Mouse (Mus musculus) intestine, embryonic 14.5 days (tissue): ENCODE results near the gene Oas2. TPM values are rescaled to one million over a fixed set of nuclear protein-coding genes. Genes with fewer than 3 reads are reported as not detected.
"Not testable (repeated sequence)": the region's sequence is repeated elsewhere in the genome, so short reads cannot be mapped to it uniquely, and the experiment has no call there.

Experiments
- ATAC-seq: fragments of 200-750 bp; cut with Nextera tagmentation; replicated peaks from 2 replicates; pipeline ENCODE4 v1.8.0; 2017; ENCODE audit warnings: low read depth, moderate number of reproducible peaks, moderate TSS enrichment, moderate library complexity; ENCODE audit not compliant: low FRiP score, low TSS enrichment
- DNase-seq: peaks from one replicate; pipeline ENCODE4 v3.0.0-alpha.2; 2018; ENCODE audit warnings: low spot score
- H3K27ac ChIP-seq: fragments of 300-500 bp; sonication (generic); 2 replicates; pipeline ENCODE4 v1.5.1; 2014; ENCODE audit warnings: low read depth, mild to moderate bottlenecking, control low read depth
- H3K27me3 ChIP-seq: fragments of 300-500 bp; sonication (generic); replicated peaks from 2 replicates; pipeline ENCODE4 v1.6.1; 2014; ENCODE audit warnings: low read length, control low read depth; ENCODE audit not compliant: control insufficient read depth, insufficient read depth
- H3K36me3 ChIP-seq: fragments of 300-500 bp; sonication (generic); 2 replicates; pipeline ENCODE4 v1.6.1; 2014; ENCODE audit warnings: low read length, control low read depth; ENCODE audit not compliant: control insufficient read depth, insufficient read depth
- H3K4me1 ChIP-seq: fragments of 300-500 bp; sonication (generic); replicated peaks from 2 replicates; pipeline ENCODE4 v1.6.1; 2014; ENCODE audit warnings: low read length, control low read depth, mixed read lengths; ENCODE audit not compliant: control insufficient read depth, insufficient read depth
- H3K4me2 ChIP-seq: fragments of 300-500 bp; sonication (generic); 2 replicates; pipeline ENCODE4 v1.6.1; 2014; ENCODE audit warnings: low read length
- H3K4me3 ChIP-seq: fragments of 300-500 bp; sonication (generic); 2 replicates; pipeline ENCODE4 v1.5.1; 2014; ENCODE audit warnings: low read depth, low read length, control low read depth, mixed read lengths
- H3K9ac ChIP-seq: fragments of 300-500 bp; sonication (generic); 2 replicates; pipeline ENCODE4 v1.6.1; 2014; ENCODE audit warnings: mild to moderate bottlenecking, low read length
- H3K9me3 ChIP-seq: fragments of 300-500 bp; sonication (generic); 2 replicates; pipeline ENCODE4 v1.6.1; 2016; ENCODE audit warnings: low read length, control low read depth; ENCODE audit not compliant: control insufficient read depth
- WGBS: fragments of 180-500 bp; shearing (Covaris S2); extraction: QIAGEN DNeasy Blood & Tissue Kit; methylation state at CpG from one replicate; pipeline ENCODE4 v1.1.7; 2014; 5-methylcytosine and 5-hydroxymethylcytosine counted together
- polyA plus RNA-seq: library from polyadenylated mRNA; unstranded; fragments of >200 nt; fragmentation: Nextera tagmentation; extraction: Ambion mirVana; gene quantifications from 2 replicates; pipeline ENCODE4 v1.2.1, GENCODE M21; 2014

Gene Oas2
- 0.26 and 0.50 TPM in 2 replicates for polyA plus RNA-seq

DNA sequence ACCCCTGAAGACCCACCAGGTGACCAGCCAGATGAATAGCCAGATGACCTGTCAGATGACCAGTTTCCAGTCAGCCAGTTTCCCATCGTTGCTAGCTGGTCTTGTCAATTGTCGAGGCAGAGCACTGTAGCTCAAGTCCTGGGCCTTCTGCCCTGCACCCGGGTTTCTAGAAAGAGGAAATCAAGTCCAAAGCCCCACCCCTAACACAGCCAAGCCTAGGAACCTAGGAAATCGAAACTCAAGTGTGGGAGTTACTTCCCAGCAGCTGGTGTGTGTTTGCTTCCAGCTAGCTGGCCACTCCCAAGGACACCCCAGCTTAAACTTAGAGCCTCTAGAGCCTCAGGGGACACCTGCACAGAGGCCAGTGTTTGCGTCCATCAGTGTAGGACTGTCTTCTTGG, at the start of gene Oas2:
Gene Oas2 (minus strand): TSS at position 166 of the 400 bp plus-strand sequence.
- Histone ChIP-seq H3K36me3 (no peaks in the 10 kb centered on the region), H3K4me3 (no peak within 1 kb of the TSS), H3K4me1 (no peaks in the 10 kb centered on the region), H3K4me2 (no peak within 1 kb of the TSS), H3K27me3 (no peaks in the 10 kb centered on the region), H3K27ac (no peak within 1 kb of the TSS), H3K9me3 (no peaks in the 10 kb centered on the region), H3K9ac (no peak within 1 kb of the TSS)
- ATAC-seq (no peak), DNase-seq (no peak)
- 53% methylated on average over 5 of the region's 5 CpGs for WGBS

DNA sequence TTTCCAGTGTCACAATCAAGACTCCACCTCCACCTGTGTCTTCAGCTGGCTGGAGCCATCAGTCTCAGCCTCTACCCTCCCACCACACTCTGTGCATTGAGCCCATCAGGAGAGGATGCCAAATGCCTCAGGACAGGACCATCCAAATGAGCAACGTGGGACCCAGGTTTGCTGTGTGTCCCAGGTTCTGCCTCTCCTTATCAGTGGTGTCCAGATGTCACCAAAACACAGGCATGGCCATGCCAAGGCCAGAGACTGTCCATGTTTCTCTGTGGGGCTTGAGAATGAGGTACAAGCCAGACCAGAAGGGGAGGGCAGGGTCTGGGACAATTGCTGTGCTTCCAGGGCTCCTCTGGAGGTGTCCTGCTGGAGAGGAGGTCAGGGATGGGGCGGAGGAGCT, 49.3 kb upstream of the Oas2 start:
- not testable (repeated sequence) for H3K4me1 ChIP-seq, H3K9ac ChIP-seq, H3K9me3 ChIP-seq, H3K27ac ChIP-seq, H3K4me3 ChIP-seq, ATAC-seq, H3K4me2 ChIP-seq, H3K36me3 ChIP-seq, H3K27me3 ChIP-seq, DNase-seq
- 63% methylated on average over 2 of the region's 2 CpGs for WGBS

DNA sequence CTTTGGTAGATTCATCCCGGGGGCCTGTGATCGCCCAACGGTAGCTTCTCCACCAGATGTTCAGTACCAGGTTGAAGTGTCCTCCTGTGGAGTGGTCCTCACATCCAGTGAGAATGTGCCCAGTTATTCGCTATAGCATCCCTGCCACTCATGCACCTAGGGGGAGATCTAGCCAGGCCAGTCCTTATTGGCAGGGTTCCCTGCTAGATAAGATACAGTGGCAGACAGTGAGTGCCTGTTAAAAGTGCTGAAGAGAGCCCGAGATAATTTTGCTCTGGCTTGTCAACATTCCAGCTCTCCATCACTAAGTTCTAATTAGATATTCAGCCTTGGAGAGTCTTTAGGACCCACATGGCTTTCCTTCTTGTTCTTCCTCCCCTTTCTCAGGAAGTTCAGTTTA, 48.5 kb upstream of the Oas2 start:
- H3K9ac ChIP-seq, DNase-seq, H3K4me2 ChIP-seq, H3K9me3 ChIP-seq, H3K4me3 ChIP-seq, H3K36me3 ChIP-seq, H3K27ac ChIP-seq, H3K4me1 ChIP-seq, ATAC-seq, H3K27me3 ChIP-seq: not testable (repeated sequence)
- WGBS: 74% methylated on average over 5 of the region's 5 CpGs

DNA sequence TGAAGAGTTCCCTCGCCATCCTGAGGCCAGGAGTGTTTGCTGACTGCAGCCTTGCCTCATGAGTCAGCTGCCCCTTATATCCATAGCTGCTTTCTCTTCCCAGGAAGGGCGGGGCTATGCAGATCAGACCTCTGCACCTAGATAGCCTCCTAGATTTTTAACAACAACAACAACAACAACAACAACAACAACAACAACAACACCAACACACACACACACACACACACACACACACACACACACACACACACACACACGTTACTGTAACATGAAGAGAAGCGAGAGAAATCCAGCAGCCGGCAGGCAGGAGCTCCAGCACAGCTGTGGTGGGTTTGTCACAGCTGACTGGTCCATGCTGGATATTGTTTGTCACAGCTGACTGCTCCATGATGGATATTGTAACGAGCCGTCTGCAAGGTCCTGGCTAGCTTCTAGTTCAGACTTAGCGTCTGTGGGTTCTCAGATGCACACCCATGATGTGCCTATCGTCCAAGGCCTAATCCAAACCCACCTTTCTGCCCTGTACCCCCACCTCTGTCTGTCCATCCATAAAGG, 45.9 kb upstream of the Oas2 start, which contains the start of gene Oas1e:
Gene Oas1e (minus strand): TSS at position 51 of the 555 bp plus-strand sequence.
- H3K4me2 ChIP-seq, H3K9ac ChIP-seq, H3K36me3 ChIP-seq, H3K4me1 ChIP-seq, H3K27me3 ChIP-seq, H3K4me3 ChIP-seq, ATAC-seq, DNase-seq, H3K27ac ChIP-seq, H3K9me3 ChIP-seq: not testable (repeated sequence)
- 73% methylated on average over 9 of the region's 9 CpGs for WGBS

DNA sequence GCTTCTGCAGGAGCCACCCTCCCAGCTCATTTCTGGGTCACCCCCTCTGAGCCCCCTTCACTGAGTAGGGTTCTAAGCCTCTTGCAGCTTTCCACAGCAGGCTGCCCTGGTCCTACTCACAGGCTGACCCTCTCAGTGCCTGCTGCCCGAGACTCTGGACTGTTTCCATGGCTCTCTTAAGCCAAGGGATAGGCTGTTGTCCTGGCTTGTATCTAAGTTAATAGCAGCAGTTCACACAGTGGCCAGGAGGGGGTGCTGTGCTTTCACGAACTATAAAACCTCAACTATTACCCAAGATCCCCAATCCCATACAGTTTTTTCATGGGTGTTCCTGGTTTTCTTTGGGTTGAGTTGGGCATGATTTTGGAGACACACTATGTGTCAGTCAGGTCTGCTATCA, 43.4 kb upstream of the Oas2 start:
- DNase-seq (peak; percentile 79), ATAC-seq (no peak)
- H3K9me3 ChIP-seq: no peaks in the 10 kb centered on the region
- H3K4me3 ChIP-seq: no peak overlapping the region
- no peaks in the 10 kb centered on the region for H3K4me1 ChIP-seq
- WGBS: 16% methylated on average over 2 of the region's 2 CpGs
- H3K9ac ChIP-seq: no peak overlapping the region
- H3K36me3 ChIP-seq: no peaks in the 10 kb centered on the region
- no peak overlapping the region for H3K4me2 ChIP-seq
- H3K27ac ChIP-seq: no peak overlapping the region
- H3K27me3 ChIP-seq: no peaks in the 10 kb centered on the region

DNA sequence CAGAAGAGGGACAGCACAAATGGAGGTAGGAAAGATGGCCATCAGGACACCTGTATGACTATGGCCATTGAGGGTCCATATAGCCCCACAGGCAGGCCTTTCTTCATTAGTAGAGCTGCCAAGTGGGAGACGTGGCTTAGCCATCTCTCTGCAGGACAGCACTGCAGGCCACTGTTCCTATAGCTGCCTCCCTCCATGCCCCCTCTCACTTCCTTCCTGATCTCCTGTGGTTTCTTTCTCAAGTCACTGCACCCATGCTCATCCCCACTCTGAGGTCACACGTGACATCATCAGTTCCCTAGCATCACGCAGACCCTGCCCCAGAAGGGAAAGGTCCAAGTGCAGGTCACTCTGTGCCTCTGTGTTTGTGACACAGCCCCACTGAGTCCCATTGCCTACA, 37.4 kb upstream of the Oas2 start:
- H3K27ac ChIP-seq: no peak overlapping the region
- H3K4me1 ChIP-seq: no peaks in the 10 kb centered on the region
- H3K4me3 ChIP-seq: no peak overlapping the region
- no peak overlapping the region for H3K4me2 ChIP-seq
- no peaks in the 10 kb centered on the region for H3K36me3 ChIP-seq
- H3K27me3 ChIP-seq: no peaks in the 10 kb centered on the region
- DNase-seq (no peak), ATAC-seq (no peak)
- H3K9ac ChIP-seq: no peak overlapping the region
- no peaks in the 10 kb centered on the region for H3K9me3 ChIP-seq
- 66% methylated on average over 3 of the region's 3 CpGs for WGBS

DNA sequence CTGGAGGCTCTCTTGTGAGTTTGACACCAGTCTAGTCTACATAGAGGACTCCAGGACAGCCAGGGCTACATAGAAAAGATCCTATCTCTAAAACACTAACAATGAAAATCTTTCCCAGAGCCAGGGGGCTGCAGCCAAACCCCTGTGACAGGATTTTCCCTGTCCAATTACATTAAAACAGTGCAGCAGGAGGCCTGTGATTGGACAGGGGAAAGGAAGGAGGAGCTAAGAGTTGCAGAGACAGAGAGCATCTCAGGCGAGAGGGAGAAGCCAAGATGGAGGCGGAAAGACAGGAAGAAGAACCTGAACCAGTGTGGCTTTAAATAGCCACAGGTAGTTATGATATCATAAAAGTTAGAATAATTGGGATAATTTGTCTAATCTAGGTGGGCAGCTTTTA, 32.8 kb upstream of the Oas2 start:
- DNase-seq (no peak), ATAC-seq (no peak)
- 64% methylated on average over 2 of the region's 2 CpGs for WGBS
- no peak overlapping the region for H3K27ac ChIP-seq
- no peak overlapping the region for H3K9ac ChIP-seq
- no peaks in the 10 kb centered on the region for H3K36me3 ChIP-seq
- no peaks in the 10 kb centered on the region for H3K4me1 ChIP-seq
- no peak overlapping the region for H3K4me3 ChIP-seq
- H3K4me2 ChIP-seq: no peak overlapping the region
- H3K27me3 ChIP-seq: no peaks in the 10 kb centered on the region
- H3K9me3 ChIP-seq: no peaks in the 10 kb centered on the region

DNA sequence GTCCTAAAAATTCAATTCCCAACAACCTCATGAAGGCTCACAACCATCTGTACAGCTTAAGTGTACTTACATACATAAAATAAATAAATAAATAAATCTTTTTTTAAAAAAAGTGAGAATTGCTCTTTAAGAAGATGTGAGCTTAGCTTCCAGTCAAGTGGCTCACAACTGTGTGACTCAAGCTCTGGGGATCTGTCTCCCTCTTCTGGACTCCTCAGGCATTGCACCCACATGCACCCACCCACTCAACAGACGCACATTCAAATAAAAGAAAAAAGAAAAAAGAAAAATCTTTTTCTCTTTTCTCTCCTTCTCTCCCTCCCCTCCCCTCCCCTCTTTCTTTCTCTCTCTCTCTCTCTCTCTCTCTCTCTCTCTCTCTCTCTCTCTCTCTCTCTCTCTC, 32.0 kb upstream of the Oas2 start:
- WGBS: 78% methylated on average over 1 of the region's 1 CpGs
- H3K4me1 ChIP-seq: no peaks in the 10 kb centered on the region
- ATAC-seq (no peak), DNase-seq (no peak)
- H3K27me3 ChIP-seq: no peaks in the 10 kb centered on the region
- no peak overlapping the region for H3K27ac ChIP-seq
- H3K36me3 ChIP-seq: no peaks in the 10 kb centered on the region
- H3K9ac ChIP-seq: no peak overlapping the region
- H3K4me2 ChIP-seq: no peak overlapping the region
- no peaks in the 10 kb centered on the region for H3K9me3 ChIP-seq
- H3K4me3 ChIP-seq: no peak overlapping the region

DNA sequence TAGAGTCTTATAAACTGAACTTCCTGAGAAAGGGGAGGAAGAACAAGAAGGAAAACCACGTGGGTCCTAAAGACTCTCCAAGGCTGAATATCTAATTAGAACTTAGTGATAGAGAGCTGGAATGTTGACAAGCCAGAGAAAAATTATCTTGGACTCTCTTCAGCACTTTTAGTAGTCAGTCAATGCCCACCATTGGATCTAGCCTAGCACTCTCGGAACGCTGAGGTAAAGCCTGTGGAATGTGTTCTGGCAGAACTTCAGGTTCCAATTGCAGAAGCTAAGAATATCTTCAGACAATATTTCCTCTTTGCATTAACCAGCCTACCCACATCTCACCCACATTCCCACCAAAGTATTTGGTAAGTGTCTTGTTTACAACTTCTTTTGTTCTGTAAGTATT, 30.3 kb upstream of the Oas2 start:
- no peak for ATAC-seq
- 41% methylated on average over 3 of the region's 3 CpGs for WGBS
- H3K4me1 ChIP-seq: no peaks in the 10 kb centered on the region

More for the DNA sequence above, 30.3 kb upstream of the Oas2 start:
- H3K36me3 ChIP-seq: no peaks in the 10 kb centered on the region
- H3K9ac ChIP-seq: no peak overlapping the region
- H3K27ac ChIP-seq: no peak overlapping the region
- no peaks in the 10 kb centered on the region for H3K27me3 ChIP-seq
- DNase-seq: no peak
- H3K4me3 ChIP-seq: no peak overlapping the region
- H3K9me3 ChIP-seq: no peaks in the 10 kb centered on the region
- no peak overlapping the region for H3K4me2 ChIP-seq
